Mouse (Mus musculus): ENCODE data around the gene Wfs1.
A peak's percentile ranks its signal among the peaks of the same experiment; 100 is the strongest.
"Not testable (repeated sequence)": the region's sequence is repeated elsewhere in the genome, so short reads cannot be mapped to it uniquely, and the experiment has no call there.

Wfs1 gene

DNA sequence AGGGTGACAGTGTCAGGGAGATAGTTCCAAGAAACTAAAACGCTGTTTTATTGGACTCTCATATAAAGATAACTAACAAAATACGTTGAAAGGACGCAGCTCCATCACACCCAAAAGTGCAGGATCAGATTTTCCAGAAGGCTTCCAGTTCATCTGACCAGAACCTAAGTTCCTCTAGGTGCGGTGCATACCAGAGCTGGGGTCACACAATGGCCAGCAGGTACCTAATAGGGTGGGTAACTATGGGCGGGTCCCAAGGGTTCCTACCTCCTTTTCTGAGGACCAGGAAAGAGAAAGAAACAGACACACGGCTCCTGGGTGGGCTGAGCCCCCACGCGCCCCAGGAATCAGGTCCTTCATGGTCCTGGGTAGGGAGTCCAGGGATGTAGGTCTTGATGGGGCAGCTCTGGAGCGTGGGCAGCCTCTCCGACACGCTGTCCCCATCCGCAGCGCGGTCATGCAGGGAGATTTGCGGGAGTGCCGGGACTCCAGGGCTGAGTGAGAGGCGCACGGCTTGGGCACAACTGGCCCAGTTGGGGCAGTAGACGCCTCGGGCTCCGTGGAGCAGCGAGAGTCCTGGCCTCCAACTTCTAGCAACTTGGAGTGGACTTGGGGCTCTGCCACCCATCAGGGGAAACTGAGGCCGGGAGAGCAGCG, 753 bp downstream of the Wfs1 start:
- DNase-seq (ENCODE audit: low read depth, low spot score): no peak

DNA sequence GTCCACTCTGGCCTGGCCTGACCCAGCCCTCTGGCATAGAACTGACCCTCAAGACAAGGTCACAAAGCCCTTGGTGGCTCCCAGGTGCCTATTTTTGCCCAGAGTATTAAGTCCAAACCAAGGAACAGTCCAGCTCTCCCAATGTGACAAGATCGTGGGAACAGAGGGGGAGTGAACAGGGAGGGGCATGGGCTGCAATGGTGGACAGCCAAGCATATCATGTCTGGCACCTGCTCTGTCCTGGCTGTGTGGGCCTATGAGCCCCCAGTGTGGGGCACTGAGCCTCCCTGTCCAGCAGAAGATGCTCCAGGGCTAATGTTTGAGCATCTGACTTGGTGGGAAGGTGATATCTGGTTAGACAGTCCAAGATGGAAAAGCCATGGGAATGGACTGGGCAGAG, 2.4 kb downstream of the Wfs1 start:
- no peak for DNase-seq (ENCODE audit: low read depth, low spot score)

DNA sequence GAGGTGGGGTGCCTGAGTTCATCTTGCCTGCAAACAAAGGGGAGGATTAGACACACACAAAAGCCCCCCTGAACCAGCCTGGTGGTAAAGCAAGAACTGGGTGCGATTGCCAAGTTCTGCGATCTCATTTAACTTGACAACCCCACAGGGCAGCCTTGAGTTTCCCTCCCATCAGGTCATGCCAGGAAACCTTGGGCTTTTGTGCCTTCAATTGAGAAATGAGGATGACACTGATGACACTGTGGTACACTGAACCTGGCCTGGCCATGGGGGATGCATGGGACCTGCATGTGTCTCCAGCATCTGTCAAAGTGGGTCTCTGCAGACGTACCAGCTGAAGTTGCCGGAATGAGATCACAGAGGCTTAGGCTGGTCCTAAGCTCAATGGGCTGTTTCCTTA, 6.7 kb downstream of the Wfs1 start:
- DNase-seq (ENCODE audit: low read depth, low spot score): no peak

DNA sequence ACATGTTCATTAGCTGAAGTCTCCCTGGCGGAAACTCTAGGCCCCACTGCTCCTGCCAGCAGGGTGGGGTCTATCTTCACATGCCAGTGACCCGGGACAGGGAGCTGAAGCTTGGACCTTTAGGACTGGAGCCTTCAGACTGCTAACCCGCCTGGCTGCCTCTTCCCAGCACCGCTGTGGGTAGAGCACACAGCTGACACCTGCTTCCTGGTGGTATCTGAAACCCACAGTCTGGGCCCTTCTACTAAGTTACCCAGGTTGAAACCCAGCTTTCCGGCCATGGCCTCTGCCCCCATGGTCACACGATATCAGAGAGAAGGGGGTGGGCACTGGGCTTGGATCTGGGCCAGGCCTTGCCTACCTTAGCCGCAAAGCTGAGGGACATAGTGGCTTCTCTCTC, 9.4 kb downstream of the Wfs1 start:
- no peak for DNase-seq (ENCODE audit: low read depth, low spot score)

DNA sequence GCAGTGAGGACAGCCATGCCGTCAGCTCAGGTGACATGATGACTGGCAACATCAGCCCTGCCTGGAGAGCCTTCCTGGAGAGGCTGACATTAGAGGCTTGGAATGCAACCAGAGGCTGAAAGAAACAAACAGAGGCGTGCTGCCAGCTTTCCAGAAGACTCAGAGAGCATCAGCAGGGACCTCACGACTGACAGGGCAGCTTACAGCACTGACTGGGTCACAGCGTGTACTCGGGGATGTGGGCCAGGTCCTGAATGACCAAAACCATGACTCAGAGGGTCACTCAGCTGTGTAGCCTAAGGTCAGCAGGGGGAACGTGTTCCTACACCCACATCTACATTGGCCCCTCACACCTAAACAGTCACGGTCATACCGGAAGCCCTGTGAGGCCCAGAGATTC, 10.0 kb downstream of the Wfs1 start:
- DNase-seq (ENCODE audit: low read depth, low spot score): no peak

DNA sequence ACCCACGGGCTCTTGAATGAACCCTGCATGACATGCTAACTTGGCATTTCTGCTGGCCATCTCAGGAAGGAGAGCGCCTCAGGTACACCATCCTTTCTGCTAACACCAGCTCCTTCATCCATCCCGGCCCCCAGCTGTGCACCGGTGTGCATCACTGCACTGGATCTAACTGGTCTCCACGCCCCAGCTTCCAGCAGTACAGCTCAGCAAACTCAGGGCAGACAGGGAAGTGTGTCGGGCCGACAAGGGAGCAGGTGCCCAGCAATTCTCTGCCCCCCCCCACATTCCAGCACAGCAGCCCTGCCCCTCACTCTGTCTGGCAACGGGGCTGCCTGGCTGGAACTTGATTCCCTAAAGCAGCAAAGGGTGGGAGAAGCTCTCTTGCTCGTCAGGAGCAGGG, 11.2 kb downstream of the Wfs1 start:
- DNase-seq (ENCODE audit: low read depth, low spot score): no peak

DNA sequence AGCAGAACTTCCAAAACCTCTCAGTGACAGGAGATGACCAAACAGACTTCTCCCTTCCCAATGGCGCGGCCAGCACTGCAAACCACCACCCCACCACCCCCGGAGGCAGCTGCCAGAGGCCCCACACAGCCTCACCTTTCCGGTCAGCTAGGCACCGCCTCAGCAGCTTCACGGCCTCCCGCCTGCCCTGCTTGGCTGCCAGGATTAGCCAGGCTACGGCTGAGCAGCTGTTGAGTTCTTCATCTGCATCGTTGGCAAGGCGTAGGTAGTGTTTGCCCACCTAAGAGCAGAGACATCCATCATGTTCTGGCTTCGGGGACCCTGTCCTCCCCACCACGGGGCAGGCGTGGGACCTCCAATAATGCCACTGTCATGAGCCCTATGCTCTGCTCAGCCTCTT, 13.7 kb downstream of the Wfs1 start:
- DNase-seq (ENCODE audit: low read depth, low spot score): no peak

DNA sequence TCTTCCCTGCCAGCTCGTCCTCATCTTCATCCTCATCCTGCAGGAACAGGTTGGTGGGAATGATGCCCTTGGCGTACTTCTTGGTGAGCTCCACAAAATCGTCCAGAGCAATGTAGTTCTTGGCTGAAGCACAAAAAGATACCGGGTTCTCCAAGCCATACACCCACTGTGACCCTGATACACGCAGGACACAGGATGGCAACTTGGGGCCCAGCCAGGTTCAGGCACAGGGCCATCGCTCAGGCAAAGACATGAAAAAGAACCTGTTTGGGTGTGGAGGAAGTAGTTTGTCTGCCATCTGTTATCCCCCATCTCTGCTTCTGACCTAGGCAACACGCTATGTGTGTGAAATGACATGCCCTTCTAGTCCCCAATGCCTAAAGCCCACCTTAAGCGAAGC, 17.4 kb downstream of the Wfs1 start:
- DNase-seq (ENCODE audit: low read depth, low spot score): no peak

DNA sequence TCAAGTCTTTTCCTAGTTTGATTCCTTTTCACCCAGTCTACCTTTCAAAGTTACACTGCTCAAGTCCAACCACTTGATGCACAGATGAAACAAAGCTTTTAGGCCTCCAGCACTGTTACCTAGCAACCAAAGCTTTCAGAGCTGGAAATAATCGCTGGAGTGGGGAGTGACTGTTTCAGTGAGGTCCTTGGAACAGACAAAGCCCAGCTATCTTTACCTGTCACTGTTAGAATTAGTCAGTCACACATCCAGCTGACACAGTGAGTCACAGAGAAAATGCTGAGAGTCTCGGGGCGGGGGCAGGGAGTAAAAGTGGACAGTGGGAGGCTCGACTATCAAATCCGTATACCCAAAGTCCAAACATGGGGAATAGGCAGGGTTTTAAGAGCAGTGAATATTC, 28.5 kb downstream of the Wfs1 start:
- DNase-seq (ENCODE audit: low read depth, low spot score): no peak

DNA sequence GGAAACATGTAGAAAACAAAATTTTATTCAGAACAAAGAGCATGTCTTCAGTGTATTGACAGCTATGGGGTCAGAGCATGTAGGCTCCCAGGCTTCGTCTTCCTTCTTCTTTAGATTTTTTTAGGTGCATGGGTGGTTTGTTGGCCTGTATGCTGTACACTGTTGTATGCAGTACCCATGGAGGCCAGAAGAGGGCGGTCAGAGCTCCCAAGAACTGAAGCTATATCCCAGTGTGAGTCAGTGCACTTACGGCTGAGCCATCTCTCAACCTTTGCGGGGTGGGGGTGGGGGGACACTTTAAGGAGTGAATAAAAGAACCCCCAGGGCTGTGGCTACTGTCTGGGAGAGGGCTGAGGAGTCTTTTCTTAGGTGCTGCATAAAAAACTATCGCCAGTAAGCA, 30.2 kb downstream of the Wfs1 start:
- DNase-seq (ENCODE audit: low read depth, low spot score): peak; percentile 71

DNA sequence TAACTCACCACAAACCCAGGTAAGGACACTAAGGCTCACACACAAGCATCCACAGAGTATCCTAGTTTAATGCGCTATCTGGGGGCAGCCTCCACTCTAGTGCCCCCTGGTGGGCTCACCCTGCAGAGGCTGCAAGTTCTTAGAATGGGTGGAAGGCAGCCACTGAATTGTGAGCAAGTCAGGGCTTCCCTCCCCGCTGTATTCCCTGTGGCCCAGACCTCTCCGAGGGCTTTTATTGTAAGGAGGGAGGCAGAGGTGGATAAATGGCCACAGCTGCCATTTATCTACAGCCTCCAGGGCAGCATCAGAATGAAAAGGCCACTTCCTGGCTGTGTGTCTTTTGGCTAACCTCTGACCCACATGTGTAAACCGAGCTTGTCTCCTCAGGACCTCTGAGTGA, 33.6 kb downstream of the Wfs1 start:
- DNase-seq (ENCODE audit: low read depth, low spot score): peak; percentile 56

DNA sequence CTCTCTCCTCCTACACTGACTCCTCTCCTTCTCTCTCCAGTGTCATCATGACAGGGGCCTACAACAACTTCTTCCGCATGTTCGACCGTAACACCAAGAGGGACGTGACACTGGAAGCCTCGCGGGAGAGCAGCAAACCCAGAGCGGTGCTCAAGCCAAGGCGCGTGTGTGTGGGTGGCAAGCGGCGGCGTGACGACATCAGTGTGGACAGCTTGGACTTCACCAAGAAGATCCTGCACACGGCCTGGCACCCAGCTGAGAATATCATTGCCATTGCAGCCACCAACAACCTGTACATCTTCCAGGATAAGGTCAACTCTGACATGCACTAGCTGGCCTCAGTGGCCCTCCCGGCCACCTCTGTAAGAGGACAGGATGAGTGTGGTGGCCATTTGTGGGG, 36.7 kb downstream of the Wfs1 start:
- no peak for DNase-seq (ENCODE audit: low read depth, low spot score)

DNA sequence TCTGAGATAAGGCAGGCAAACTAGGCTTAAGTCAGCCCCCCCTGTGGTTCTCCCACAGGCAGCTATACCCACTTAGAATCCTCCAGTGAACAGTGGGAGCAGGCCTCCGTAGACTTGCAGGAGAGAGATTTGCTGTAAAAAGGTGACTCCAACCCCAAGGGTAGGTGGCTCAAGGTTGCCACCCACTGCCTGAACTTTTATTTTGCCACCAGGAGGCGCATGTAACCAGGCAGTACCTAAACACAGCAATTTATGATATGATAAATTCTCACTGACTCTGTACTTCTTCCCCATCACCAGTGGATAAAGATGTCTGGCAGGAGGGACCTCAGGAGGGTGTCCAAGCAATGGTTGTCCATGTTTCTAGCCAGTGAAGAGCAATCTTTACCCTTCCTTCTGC, 38.1 kb downstream of the Wfs1 start:
- DNase-seq (ENCODE audit: low read depth, low spot score): peak; percentile 25

DNA sequence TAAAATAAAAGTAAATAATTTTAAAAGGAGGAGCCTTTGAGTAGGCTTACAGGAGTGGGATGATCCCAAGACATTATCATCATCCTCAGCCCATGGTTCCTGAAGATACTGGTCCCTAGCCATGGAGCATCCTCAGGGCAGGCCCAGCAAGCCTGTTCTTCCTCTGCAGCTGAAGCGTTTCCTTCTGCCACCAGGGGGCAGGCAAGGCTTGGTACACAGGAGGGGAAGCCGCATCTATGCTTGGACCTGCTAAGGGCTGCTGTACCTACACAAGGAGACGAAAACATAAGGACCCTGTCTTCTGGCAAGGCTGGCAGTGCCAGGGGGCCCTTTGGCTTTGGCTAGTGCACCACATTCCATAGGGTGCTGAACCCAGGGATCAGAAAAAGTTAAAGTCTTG, 40.2 kb downstream of the Wfs1 start:
- DNase-seq (ENCODE audit: low read depth, low spot score): peak; percentile 79

DNA sequence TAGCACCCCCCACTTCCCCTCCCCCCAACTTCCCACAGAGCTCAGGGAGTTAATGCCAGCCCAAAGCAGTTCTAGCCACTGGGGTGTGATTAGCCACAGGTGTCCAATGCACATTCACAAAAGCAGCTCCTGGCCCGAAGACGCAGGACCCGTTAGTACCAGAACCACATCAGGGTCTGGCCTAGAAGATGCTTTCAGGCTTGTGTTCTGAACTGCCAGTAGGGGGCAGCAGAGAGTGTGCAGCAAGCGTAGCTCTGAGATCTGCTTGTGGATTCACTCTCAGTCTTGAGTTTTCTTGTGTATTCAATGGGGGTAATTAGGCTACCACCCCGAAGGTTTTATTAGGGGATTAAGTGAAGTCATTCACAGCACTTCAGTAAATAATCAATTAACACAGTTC, 42.6 kb downstream of the Wfs1 start:
- DNase-seq (ENCODE audit: low read depth, low spot score): peak; percentile 81

DNA sequence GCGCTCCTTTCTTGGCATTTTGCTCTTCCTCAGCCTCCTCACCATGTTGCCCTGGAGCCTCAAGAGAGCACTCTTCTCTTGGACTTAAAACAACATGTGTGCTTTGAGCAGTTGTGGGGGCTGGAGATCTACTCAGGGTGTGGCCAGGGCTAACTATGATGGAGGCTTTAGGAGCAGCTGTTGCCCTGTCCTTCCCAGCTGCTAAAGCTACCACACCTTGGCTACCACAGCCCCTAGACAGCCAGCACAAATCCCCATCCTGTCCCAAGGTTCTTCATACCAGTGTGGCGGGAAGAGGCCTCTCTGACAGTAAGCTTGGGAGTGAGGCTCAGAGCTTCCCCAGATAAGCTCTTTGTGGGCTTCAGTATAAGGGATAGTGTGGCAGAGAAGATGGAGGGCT, 43.3 kb downstream of the Wfs1 start:
- no peak for DNase-seq (ENCODE audit: low read depth, low spot score)

DNA sequence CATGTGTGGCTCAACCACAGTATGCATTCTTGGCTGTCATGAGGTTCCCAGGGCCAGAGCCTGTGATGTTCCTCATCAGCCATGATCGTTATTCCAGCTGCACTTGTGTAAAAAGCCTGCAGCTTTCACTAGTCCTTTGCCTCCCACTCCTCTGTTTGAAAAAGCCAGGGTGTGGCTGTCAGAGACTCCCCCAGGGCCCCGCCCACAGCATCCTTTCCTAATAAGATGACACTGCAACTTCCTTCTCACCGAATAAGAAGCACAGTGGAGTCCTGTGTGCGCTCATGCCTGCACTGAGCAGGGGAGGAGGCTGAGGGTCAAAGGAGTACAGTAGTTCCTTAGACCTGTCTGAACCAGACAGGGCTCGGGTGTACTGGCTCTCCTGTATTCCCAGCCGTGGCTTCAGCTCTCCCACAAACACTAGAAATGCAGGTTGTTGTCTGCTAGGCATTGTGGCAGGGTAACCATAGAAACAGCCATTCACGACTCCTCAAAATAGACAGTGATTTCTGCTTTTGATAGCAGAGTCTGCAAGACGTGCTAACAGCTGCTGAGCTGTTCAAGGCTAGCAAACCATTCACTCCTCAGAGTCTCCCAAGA, 43.8 kb downstream of the Wfs1 start:
- DNase-seq (ENCODE audit: low read depth, low spot score): peak; percentile 82

DNA sequence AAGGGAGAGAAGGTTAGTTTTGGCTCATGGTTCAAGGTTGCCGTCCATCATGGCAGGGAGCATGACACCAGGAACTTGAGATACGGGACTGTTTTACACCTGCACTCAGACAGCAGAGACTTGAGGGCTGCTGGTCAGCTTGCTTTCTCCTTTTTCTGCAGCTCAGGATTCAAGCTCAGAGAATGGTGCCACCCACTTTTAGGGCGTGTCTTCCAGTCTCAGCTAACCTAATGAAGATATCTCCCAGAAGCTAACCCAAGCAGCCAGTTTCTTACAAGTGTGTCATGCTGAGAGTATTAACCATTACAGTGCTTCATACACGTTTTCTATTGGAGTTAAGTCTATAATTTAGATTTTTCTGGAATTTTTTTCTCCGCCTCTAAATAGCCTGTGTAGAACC, 44.5 kb downstream of the Wfs1 start:
- peak; percentile 51 for DNase-seq (ENCODE audit: low read depth, low spot score)

DNA sequence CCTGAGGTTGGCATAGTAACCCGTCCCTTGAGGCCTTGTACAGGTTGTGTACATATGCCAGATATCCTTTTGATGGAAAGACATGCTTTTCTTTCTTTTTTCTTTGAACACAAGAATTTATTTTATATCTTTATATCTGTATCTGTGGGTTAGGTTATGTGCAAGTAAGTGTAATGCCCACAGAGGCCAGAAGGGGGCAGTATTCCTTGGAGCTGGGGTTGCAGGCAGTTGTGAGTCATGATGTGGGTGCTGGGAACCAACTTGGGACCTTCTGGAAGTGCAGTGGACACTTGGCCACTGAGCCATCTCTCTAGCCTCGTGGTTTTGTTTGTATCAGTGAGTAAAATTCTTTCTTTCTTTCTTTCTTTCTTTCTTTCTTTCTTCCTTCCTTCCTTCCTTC, 46.6 kb downstream of the Wfs1 start:
- DNase-seq (ENCODE audit: low read depth, low spot score): no peak

DNA sequence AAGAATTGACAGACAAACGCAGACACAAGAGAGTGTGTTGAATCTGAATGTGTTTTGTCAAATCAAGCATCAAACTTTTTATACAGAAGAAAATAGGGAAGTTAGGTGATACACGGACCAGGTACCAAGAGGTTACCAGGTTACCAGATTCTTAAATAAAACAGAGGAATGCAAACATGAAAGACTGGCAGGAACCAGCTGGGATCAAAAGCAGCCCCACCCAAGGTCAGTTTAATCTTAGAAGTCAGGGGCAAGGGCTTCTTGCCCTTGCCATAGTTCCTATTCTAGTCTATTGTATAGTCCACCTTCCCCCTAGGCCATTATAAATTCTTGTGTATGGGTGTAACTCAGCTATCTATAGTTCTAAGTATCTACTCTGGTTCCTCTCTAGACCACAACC, 50.0 kb downstream of the Wfs1 start:
- not testable (repeated sequence) for DNase-seq (ENCODE audit: low read depth, low spot score)

DNA sequence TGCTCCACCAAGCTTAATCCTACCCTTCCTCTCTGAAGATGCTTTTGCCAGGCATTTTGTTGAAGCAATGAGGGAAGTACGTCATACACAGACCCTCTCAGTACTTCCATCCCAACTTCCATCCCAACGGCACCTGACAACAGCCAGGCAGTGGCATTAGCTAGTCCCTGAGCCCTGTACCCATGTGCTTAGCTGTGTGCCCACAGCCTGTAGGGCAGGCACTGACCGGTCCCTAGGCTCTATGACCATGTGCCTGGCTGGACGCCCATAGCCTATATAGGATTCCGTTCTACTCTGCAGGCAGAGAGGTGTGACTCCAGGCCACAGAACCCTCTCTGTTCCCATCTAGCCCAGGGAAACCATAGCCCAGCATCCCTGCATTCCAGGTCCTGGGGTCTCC, 51.0 kb downstream of the Wfs1 start:
- no peak for DNase-seq (ENCODE audit: low read depth, low spot score)

DNA sequence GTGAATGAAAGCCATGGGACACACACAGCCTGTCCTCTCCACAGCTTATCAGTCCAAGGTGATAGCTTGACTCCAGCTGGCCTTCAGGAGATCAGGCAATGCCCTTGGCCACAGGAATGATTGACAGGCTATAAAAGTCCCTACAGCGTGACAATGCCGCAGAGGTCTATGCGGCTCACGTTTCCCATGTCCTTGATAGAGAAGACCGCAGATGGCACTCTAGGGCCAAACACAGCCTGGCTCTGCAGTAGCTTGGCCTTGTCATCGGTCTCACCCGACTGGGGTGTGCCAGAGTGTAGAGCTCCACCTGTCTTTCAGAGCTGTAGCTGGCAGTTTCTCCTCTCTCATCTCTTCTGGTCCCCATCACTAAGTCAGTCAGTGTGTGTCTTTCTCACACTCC, 52.5 kb downstream of the Wfs1 start:
- DNase-seq (ENCODE audit: low read depth, low spot score): peak; percentile 37

DNA sequence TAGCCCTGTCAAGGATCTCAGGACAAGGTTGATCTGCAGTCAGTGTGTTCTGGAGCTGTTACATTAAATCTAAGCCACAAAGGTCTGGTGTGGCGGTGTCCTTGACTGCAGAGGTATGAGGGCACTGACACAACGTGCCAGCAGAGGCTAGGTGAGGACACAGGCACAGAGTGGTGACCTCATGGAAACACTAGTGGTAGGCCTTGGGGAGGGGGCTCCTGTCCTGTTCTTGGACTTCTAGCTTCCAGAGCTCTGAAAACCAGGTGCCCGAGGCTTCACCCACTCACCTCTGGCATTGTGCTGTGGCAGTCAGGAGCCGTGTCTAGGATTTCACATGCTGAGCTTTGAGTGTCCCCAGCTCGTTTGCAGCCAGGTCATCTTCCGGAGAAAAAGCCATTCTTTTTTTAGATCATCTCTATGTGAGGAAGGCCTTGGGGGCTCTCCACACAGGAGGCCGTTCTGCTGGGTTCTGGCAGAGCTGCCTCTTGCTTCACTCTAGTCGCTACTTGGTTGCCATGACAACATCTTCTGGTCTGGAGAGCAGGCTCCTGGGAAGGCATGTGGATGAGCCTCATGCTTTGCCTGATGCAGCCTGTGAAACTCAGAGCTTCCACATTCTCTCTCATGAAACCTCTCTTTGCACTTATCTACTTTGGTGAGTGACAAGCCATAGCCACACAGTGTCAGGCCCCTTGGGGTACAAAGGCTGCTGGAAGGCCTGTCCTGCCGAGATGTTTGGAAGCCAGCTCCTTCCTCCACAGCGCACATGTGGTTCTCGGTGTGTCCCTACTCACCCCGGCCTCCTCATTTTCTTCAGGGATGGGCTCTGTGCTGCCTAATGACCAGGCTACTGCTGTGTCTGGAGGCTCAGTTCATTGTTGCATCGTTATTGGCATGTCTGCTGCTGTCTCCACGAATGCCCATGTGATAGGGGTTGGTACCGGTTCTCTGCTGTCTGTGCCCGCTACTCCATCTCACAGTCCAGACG, 53.2 kb downstream of the Wfs1 start:
- no peak for DNase-seq (ENCODE audit: low read depth, low spot score)

Measured in A20 (cell line).